Mouse (Mus musculus): ENCODE results near the gene Ap1g2.

The Ap1g2 gene

GRCm38 (mm10) chr14:55105836-55106809 lies at the start of gene Ap1g2:
Gene Ap1g2 (minus strand): TSS chr14:55106593.
- in situ Hi-C loops (cut with MboI, MseI) = no loop called here

GRCm38 (mm10) chr14:55152951-55153481 lies 46.6 kb upstream of the Ap1g2 start:
- in situ Hi-C loops (cut with MboI, MseI) = loop anchor here (25.0 kb wide), 1 partner anchor 284 kb away; no protein-coding TSS in a partner anchor

GRCm38 (mm10) chr14:55152174-55152573 lies 45.8 kb upstream of the Ap1g2 start:
- in situ Hi-C loops (cut with MboI, MseI) = loop anchor here (25.0 kb wide), 1 partner anchor 285 kb away; no protein-coding TSS in a partner anchor

GRCm38 (mm10) chr14:55150985-55151384 lies 44.6 kb upstream of the Ap1g2 start:
- in situ Hi-C loops (cut with MboI, MseI) = loop anchor here (25.0 kb wide), 1 partner anchor 286 kb away; no protein-coding TSS in a partner anchor

GRCm38 (mm10) chr14:55149041-55149440 lies 42.6 kb upstream of the Ap1g2 start:
- in situ Hi-C loops (cut with MboI, MseI) = no loop called here

GRCm38 (mm10) chr14:55148363-55148915 lies 42.0 kb upstream of the Ap1g2 start:
- in situ Hi-C loops (cut with MboI, MseI) = no loop called here

GRCm38 (mm10) chr14:55146829-55147401 lies 40.5 kb upstream of the Ap1g2 start:
- in situ Hi-C loops (cut with MboI, MseI) = no loop called here

- in situ Hi-C loops (cut with MboI, MseI) = no loop called here
Measured at GRCm38 (mm10) chr14:55146324-55146723, 39.9 kb upstream of the Ap1g2 start.

- in situ Hi-C loops (cut with MboI, MseI) = no loop called here
Measured at GRCm38 (mm10) chr14:55139313-55139712, 32.9 kb upstream of the Ap1g2 start.

GRCm38 (mm10) chr14:55135676-55136075 lies 29.3 kb upstream of the Ap1g2 start:
- in situ Hi-C loops (cut with MboI, MseI) = no loop called here

- in situ Hi-C loops (cut with MboI, MseI) = no loop called here
Measured at GRCm38 (mm10) chr14:55126521-55126920, 20.1 kb upstream of the Ap1g2 start.

GRCm38 (mm10) chr14:55125711-55126110 lies 19.3 kb upstream of the Ap1g2 start:
- in situ Hi-C loops (cut with MboI, MseI) = no loop called here

- in situ Hi-C loops (cut with MboI, MseI) = no loop called here
Measured at GRCm38 (mm10) chr14:55122359-55122758, 16.0 kb upstream of the Ap1g2 start.

GRCm38 (mm10) chr14:55121947-55122346 lies 15.6 kb upstream of the Ap1g2 start:
- in situ Hi-C loops (cut with MboI, MseI) = no loop called here

GRCm38 (mm10) chr14:55119421-55120134 lies 13.2 kb upstream of the Ap1g2 start:
- in situ Hi-C loops (cut with MboI, MseI) = no loop called here

GRCm38 (mm10) chr14:55118852-55119251 lies 12.5 kb upstream of the Ap1g2 start:
- in situ Hi-C loops (cut with MboI, MseI) = no loop called here

- in situ Hi-C loops (cut with MboI, MseI) = no loop called here
Measured at GRCm38 (mm10) chr14:55116425-55117200, 10.2 kb upstream of the Ap1g2 start, which contains the start of gene Jph4. Gene Jph4 (minus strand): TSS chr14:55116935.

- in situ Hi-C loops (cut with MboI, MseI) = no loop called here
Measured at GRCm38 (mm10) chr14:55115846-55116245, 9.5 kb upstream of the Ap1g2 start.

GRCm38 (mm10) chr14:55114759-55115701 lies 8.6 kb upstream of the Ap1g2 start:
- in situ Hi-C loops (cut with MboI, MseI) = no loop called here
